Mouse (Mus musculus) limb, embryonic 10.5 days (tissue): ENCODE results near the gene Nccrp1. TPM values are rescaled to one million over a fixed set of nuclear protein-coding genes. Genes with fewer than 3 reads are reported as not detected.

ENCODE experiments used
- DNase-seq: peaks from one replicate; pipeline ENCODE4 v3.0.0-alpha.2; 2017; ENCODE audit warnings: low spot score
- H3K27ac ChIP-seq: fragments of 300-500 bp; sonication (generic); 2 replicates; pipeline ENCODE4 v1.5.1; 2016; ENCODE audit warnings: mild to moderate bottlenecking
- H3K27me3 ChIP-seq: fragments of 300-500 bp; sonication (generic); 2 replicates; pipeline ENCODE4 v1.6.1; 2016; ENCODE audit warnings: low read depth, mild to moderate bottlenecking; ENCODE audit not compliant: poor library complexity, severe bottlenecking
- H3K36me3 ChIP-seq: fragments of 300-500 bp; sonication (generic); 2 replicates; pipeline ENCODE4 v1.6.1; 2016; ENCODE audit warnings: mild to moderate bottlenecking, moderate library complexity
- H3K4me1 ChIP-seq: fragments of 300-500 bp; sonication (generic); 2 replicates; pipeline ENCODE4 v1.6.1; 2016
- H3K4me3 ChIP-seq: fragments of 300-500 bp; sonication (generic); 2 replicates; pipeline ENCODE4 v1.5.1; 2016; ENCODE audit warnings: mild to moderate bottlenecking, moderate library complexity
- H3K9me3 ChIP-seq: fragments of 300-500 bp; sonication (generic); replicated peaks from 2 replicates; pipeline ENCODE4 v1.6.1; 2016; ENCODE audit warnings: mild to moderate bottlenecking
- WGBS: fragments of 180-500 bp; shearing (Covaris S2); methylation state at CpG from one replicate; pipeline ENCODE4 v1.1.7; 2016; 5-methylcytosine and 5-hydroxymethylcytosine counted together
- polyA plus RNA-seq: library from polyadenylated mRNA; unstranded; fragments of >200 nt; fragmentation: Nextera tagmentation; extraction: Ambion mirVana; gene quantifications from 2 replicates; pipeline ENCODE4 v1.2.1, GENCODE M21; 2016

The Nccrp1 gene
- polyA plus RNA-seq, 1 experiment from 2014 or later, result not detected

GRCm38 (mm10) chr7:28578543-28579053 lies 31.5 kb upstream of the Nccrp1 start:
- H3K36me3 ChIP-seq, result peaks cover 22% of the 10 kb centered on the region
- H3K9me3 ChIP-seq, result no peaks in the 10 kb centered on the region
- DNase-seq, result no peak
- WGBS, result 74% methylated on average over 5 of the region's 5 CpGs
- no peak overlapping the region for H3K4me3 ChIP-seq
- peaks cover 47% of the 10 kb centered on the region for H3K4me1 ChIP-seq
- no peaks in the 10 kb centered on the region for H3K27me3 ChIP-seq
- no peak overlapping the region for H3K27ac ChIP-seq

DNA sequence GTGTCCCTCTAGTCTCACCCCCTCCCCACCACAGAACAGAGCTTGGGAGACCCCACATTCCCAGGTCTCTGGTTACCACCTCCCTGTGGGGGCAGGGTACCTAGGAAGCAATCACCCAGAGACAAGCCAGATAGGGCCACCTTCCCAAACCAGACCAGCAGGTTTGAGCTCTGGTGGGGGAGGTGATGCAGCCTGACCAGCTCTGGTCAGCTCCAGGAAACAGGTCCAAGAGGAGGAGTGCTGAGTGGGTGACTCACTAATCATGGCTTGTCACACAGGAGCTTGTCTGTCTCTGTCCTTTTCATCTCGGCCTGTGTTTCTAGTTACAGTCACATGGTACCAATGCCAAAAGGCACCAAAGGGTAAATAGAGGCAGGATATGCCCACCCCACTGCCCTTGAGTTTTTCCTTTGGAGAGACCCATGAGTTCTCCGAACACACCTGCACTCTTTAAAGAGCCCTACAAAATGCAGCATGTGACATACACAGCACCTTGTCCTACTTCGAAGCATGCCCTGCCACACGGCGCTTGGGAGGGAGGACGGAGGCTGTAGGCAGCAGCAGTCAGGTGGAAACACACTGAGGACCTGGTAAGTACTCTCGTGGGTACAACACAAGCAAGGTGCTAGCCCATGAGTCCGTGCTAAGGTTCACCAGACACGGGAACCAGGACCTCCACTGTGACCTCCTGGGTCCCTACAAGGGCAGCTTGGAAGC lies 30.9 kb upstream of the Nccrp1 start:
- Histone ChIP-seq H3K36me3 (peaks cover 19% of the 10 kb centered on the region), H3K4me3 (no peak overlapping the region), H3K9me3 (no peaks in the 10 kb centered on the region), H3K27me3 (no peaks in the 10 kb centered on the region), H3K27ac (no peak overlapping the region), H3K4me1 (peaks cover 44% of the 10 kb centered on the region)
- 79% methylated on average over 9 of the region's 9 CpGs for WGBS
- no peak for DNase-seq

DNA sequence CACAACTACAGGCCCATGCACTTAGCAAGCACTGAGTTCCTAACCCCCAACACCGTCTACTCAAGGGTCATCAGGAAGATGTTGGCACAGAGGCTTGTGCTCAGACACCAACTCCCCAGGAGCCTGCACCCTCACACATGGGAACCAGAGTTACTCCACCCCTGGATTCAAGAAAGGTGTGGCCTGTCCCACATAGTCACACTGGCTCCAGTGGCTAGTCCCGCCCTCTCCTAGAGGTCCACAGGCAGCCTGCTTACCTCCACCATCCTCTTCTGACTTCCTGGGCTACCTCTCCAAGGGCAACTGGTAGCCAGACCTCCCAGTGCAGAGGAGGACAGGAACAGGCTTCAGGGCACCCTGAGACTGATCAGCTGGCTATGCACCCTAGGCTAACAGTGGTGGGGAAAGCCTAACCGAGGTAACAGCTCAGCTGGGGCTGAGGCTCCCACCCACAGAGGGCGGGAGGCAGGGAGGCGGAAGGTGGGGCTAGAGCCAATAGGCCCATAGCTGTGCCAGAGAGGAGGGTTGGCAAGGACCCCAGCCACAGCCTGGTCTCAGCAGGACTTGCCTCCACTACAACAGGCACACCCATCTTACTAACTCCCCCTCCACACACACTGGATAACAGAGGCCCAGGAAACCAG lies 29.3 kb upstream of the Nccrp1 start:
- H3K4me3 ChIP-seq, result no peak overlapping the region
- no peaks in the 10 kb centered on the region for H3K9me3 ChIP-seq
- no peaks in the 10 kb centered on the region for H3K27me3 ChIP-seq
- peak overlapping the region; percentile 14; the same call in 1 of the 2 replicates for H3K27ac ChIP-seq
- H3K4me1 ChIP-seq, result peaks cover 54% of the 10 kb centered on the region
- WGBS, result 70% methylated on average over 5 of the region's 5 CpGs
- no peak for DNase-seq
- peaks cover 14% of the 10 kb centered on the region for H3K36me3 ChIP-seq

GRCm38 (mm10) chr7:28575597-28575996 lies 28.5 kb upstream of the Nccrp1 start:
- peaks cover 11% of the 10 kb centered on the region for H3K36me3 ChIP-seq
- no peak overlapping the region for H3K27ac ChIP-seq
- WGBS, result 94% methylated on average over 11 of the region's 11 CpGs
- no peaks in the 10 kb centered on the region for H3K9me3 ChIP-seq
- H3K4me1 ChIP-seq, result peaks cover 62% of the 10 kb centered on the region
- H3K4me3 ChIP-seq, result no peak overlapping the region
- no peak for DNase-seq
- no peaks in the 10 kb centered on the region for H3K27me3 ChIP-seq

DNA sequence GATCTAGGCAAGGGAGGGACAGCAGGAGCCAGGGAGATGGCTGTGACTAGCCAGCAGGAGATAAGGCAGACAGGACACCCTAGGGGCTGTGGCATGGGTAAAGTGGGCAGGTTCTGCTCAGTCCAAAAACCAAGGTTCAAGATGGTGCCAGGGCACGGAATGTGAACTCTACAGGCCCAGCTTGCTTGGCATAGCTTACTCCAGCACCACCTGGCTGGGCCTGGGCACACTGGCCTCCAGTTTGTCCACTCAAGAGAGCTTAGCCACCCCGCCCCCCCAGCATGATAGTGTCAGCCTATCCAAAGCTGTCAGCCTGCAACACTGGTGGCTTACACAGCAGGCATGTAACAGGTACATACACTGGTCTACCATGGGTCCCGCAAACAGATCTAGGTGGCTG lies 26.2 kb upstream of the Nccrp1 start:
- H3K27ac ChIP-seq, result no peak overlapping the region
- no peak for DNase-seq
- no peaks in the 10 kb centered on the region for H3K9me3 ChIP-seq
- no peaks in the 10 kb centered on the region for H3K27me3 ChIP-seq
- WGBS, result 89% methylated on average over 3 of the region's 3 CpGs
- H3K4me3 ChIP-seq, result no peak overlapping the region
- peaks cover 54% of the 10 kb centered on the region for H3K4me1 ChIP-seq
- H3K36me3 ChIP-seq, result peaks cover 24% of the 10 kb centered on the region

DNA sequence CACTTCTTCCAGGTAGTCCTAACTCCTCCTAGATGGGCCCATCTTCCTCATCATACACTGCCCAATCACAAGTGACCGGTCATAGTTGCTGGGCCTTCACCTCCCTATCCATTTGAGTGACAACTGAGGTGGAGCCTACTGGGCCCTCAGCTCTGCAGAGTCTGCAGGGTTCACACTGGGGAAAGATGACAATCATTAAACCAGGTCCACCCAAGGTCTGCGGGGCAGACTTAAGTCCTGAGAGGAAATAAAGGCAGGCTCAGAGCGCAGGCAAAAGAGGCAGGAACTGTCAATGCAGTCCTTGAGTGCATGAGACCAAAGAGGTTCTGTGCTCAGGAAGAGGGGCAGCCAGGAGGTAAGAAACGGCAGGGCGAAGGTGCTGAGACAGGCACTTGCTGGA lies 25.6 kb upstream of the Nccrp1 start:
- no peak overlapping the region for H3K4me3 ChIP-seq
- H3K4me1 ChIP-seq, result peaks cover 49% of the 10 kb centered on the region
- peaks cover 30% of the 10 kb centered on the region for H3K36me3 ChIP-seq
- no peaks in the 10 kb centered on the region for H3K27me3 ChIP-seq
- 88% methylated on average over 5 of the region's 5 CpGs for WGBS
- DNase-seq, result no peak
- H3K9me3 ChIP-seq, result no peaks in the 10 kb centered on the region
- H3K27ac ChIP-seq, result no peak overlapping the region

GRCm38 (mm10) chr7:28570982-28571682 lies 24.1 kb upstream of the Nccrp1 start:
- Histone ChIP-seq H3K4me3 (no peak overlapping the region), H3K27me3 (no peaks in the 10 kb centered on the region), H3K4me1 (peaks cover 33% of the 10 kb centered on the region), H3K36me3 (peaks cover 45% of the 10 kb centered on the region), H3K9me3 (no peaks in the 10 kb centered on the region), H3K27ac (peak overlapping the region; percentile 66; the same call in 1 of the 2 replicates)
- no peak for DNase-seq
- WGBS, result 46% methylated on average over 5 of the region's 5 CpGs

DNA sequence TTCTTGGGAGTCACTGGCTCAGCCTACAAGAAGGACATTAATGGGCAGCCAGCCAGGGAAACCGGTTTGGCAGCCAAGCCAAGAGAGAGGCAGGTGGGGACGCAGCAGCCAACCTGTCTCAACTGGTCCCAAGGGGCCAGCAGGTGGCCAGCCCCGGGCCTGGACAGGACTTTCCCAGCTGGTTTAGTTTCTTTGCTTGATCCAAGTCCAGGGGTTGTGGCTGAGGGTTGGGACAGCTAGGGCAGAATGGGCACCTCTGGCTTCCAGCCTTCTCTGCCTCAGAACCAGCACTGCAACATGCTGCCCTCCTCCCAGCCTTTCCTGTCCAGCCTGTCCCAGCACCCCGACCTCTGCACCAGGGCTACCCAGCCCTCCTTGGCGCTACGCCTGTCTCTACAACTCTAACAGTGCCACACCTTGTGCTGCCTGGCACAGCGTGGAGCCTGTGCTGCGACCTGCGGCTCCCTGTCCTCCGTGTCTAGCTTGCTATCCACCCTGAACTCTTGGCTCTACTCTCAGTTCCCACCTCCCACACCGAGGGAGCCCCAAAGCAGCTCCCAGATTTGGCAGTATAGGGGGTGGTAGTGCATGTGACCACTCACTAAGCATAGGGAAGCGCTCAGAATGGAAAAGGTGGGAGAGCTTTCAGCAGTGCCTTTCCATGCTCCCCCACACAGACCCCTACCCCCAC lies 23.4 kb upstream of the Nccrp1 start:
- H3K4me1 ChIP-seq, result peaks cover 26% of the 10 kb centered on the region
- no peaks in the 10 kb centered on the region for H3K9me3 ChIP-seq
- no peak overlapping the region for H3K4me3 ChIP-seq
- H3K27me3 ChIP-seq, result no peaks in the 10 kb centered on the region
- WGBS, result 65% methylated on average over 12 of the region's 12 CpGs
- peak overlapping the region; percentile 66; the same call in 1 of the 2 replicates for H3K27ac ChIP-seq
- peaks cover 52% of the 10 kb centered on the region for H3K36me3 ChIP-seq
- peak; percentile 51 for DNase-seq

DNA sequence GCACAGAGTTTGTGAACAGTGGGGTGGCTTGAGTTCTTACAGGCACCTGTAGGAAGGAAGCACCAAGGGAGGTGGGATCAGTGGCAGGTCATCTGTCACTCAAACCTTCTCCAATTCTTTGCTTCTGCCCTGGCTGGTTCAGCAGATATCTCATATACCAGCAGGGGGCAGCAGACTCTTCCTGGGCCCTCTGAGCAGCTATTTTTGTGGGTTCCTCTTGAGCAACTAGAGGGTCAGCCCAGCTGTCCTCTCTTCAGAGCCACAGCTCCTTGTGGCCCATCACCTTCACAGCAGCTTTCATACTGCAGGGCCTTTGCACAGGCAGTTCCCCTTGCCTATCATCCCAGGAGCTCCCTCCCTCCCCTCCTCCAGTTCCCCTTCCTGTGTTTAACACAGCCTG lies 21.2 kb upstream of the Nccrp1 start:
- H3K27ac ChIP-seq, result no peak overlapping the region
- no peaks in the 10 kb centered on the region for H3K9me3 ChIP-seq
- H3K4me3 ChIP-seq, result no peak overlapping the region
- peak; percentile 71 for DNase-seq
- H3K4me1 ChIP-seq, result peaks cover 21% of the 10 kb centered on the region
- peaks cover 71% of the 10 kb centered on the region for H3K36me3 ChIP-seq
- H3K27me3 ChIP-seq, result no peaks in the 10 kb centered on the region

GRCm38 (mm10) chr7:28567539-28567938 lies 20.5 kb upstream of the Nccrp1 start:
- Histone ChIP-seq H3K27ac (no peak overlapping the region), H3K9me3 (no peaks in the 10 kb centered on the region), H3K36me3 (peaks cover 78% of the 10 kb centered on the region), H3K4me3 (no peak overlapping the region), H3K4me1 (peaks cover 20% of the 10 kb centered on the region), H3K27me3 (no peaks in the 10 kb centered on the region)
- DNase-seq, result no peak
- 91% methylated on average over 4 of the region's 4 CpGs for WGBS

DNA sequence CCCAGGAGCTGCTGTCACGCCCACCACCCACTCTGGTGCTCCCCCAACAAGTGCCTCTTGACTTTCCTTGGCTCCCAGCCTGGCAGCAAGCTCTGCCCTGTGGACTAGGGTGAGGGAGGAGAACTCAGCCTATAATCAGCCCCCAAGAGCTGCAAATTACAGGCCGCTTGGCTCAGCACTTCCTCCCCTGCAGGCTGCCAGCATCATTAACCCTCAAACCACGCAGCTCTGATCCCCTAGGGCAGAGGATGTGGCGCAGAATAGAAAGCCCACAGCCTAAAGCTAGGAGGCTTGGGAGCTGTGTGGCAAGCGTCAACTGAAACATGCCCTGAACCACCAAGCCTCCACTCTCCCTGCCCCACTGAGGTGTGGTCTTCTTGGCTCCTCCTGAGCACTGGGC lies 18.4 kb upstream of the Nccrp1 start:
- H3K4me3 ChIP-seq, result no peak overlapping the region
- peaks cover 98% of the 10 kb centered on the region for H3K36me3 ChIP-seq
- no peaks in the 10 kb centered on the region for H3K27me3 ChIP-seq
- no peak for DNase-seq
- peaks cover 4% of the 10 kb centered on the region; the same call in 1 of the 2 replicates for H3K4me1 ChIP-seq
- no peaks in the 10 kb centered on the region for H3K9me3 ChIP-seq
- no peak overlapping the region for H3K27ac ChIP-seq
- WGBS, result 81% methylated on average over 5 of the region's 5 CpGs

- 97% methylated on average over 13 of the region's 13 CpGs for WGBS
- Histone ChIP-seq H3K27me3 (no peaks in the 10 kb centered on the region), H3K27ac (no peak overlapping the region), H3K4me3 (no peak overlapping the region), H3K36me3 (peaks cover 96% of the 10 kb centered on the region), H3K4me1 (peaks cover 9% of the 10 kb centered on the region; the same call in 1 of the 2 replicates), H3K9me3 (no peaks in the 10 kb centered on the region)
- no peak for DNase-seq
Measured at GRCm38 (mm10) chr7:28562951-28563350, 15.9 kb upstream of the Nccrp1 start.
